Mouse (Mus musculus) lung, embryonic 14.5 days (tissue): ENCODE measurements at regions not wholly inside any gene's neighbourhood (a gene's known extent, or its start where the extent isn't known, plus 50 kb on each side); places are given as distances from the start of the nearest gene placed in this dataset.

ENCODE experiments used
- ATAC-seq: fragments of 200-750 bp; cut with Nextera tagmentation; 2 replicates; pipeline ENCODE4 v1.8.0; 2017; ENCODE audit warnings: mild to moderate bottlenecking, moderate TSS enrichment, moderate library complexity; ENCODE audit not compliant: insufficient read depth
- DNase-seq: peaks from one replicate; pipeline ENCODE4 v3.0.0-alpha.2; 2015
- H3K27ac ChIP-seq: fragments of 300-500 bp; sonication (generic); 2 replicates; pipeline ENCODE4 v1.5.1; 2014; ENCODE audit warnings: low read depth, mild to moderate bottlenecking, moderate library complexity
- H3K27me3 ChIP-seq: fragments of 300-500 bp; sonication (generic); 2 replicates; pipeline ENCODE4 v1.6.1; 2014; ENCODE audit warnings: low read length, control low read depth; ENCODE audit not compliant: insufficient read depth
- H3K36me3 ChIP-seq: fragments of 300-500 bp; sonication (generic); 2 replicates; pipeline ENCODE4 v1.6.1; 2014; ENCODE audit warnings: control low read depth; ENCODE audit not compliant: insufficient read depth
- H3K4me1 ChIP-seq: fragments of 300-500 bp; sonication (generic); 2 replicates; pipeline ENCODE4 v1.6.1; 2014; ENCODE audit warnings: antibody characterized with exemption, control low read depth; ENCODE audit not compliant: insufficient read depth
- H3K4me2 ChIP-seq: fragments of 300-500 bp; sonication (generic); 2 replicates; pipeline ENCODE4 v1.6.1; 2014; ENCODE audit warnings: mild to moderate bottlenecking
- H3K4me3 ChIP-seq: fragments of 300-500 bp; sonication (generic); 2 replicates; pipeline ENCODE4 v1.5.1; 2014; ENCODE audit warnings: low read depth, low read length
- H3K9ac ChIP-seq: fragments of 300-500 bp; sonication (generic); 2 replicates; pipeline ENCODE4 v1.6.1; 2014
- H3K9me3 ChIP-seq: fragments of 300-500 bp; sonication (generic); 2 replicates; pipeline ENCODE4 v1.6.1; 2016; ENCODE audit warnings: low read depth, low read length, control low read depth
- CTCF ChIP-seq: IDR thresholded peaks from 2 replicates; pipeline ENCODE4 v1.5.1; 2016; ENCODE audit warnings: antibody characterized with exemption, low read depth
- WGBS: fragments of 180-500 bp; shearing (Covaris S2); extraction: QIAGEN DNeasy Blood & Tissue Kit; methylation state at CpG from one replicate; pipeline ENCODE4 v1.1.7; 2014; 5-methylcytosine and 5-hydroxymethylcytosine counted together

- DNase-seq = no peak
- H3K9me3 ChIP-seq = no peaks in the 10 kb centered on the region
- TF ChIP-seq CTCF = no peak
- WGBS = 47% methylated on average over 2 of the region's 2 CpGs
- H3K36me3 ChIP-seq = no peaks in the 10 kb centered on the region
- no peak overlapping the region for H3K9ac ChIP-seq
- no peak for ATAC-seq
- H3K27ac ChIP-seq = no peak overlapping the region
- H3K4me1 ChIP-seq = no peaks in the 10 kb centered on the region
- no peak overlapping the region for H3K4me2 ChIP-seq
- no peaks in the 10 kb centered on the region for H3K27me3 ChIP-seq
- H3K4me3 ChIP-seq = no peak overlapping the region
Observed at GRCm38 (mm10) chr17:52268792-52269191, 333.7 kb upstream of the Kcnh8 start.

DNA sequence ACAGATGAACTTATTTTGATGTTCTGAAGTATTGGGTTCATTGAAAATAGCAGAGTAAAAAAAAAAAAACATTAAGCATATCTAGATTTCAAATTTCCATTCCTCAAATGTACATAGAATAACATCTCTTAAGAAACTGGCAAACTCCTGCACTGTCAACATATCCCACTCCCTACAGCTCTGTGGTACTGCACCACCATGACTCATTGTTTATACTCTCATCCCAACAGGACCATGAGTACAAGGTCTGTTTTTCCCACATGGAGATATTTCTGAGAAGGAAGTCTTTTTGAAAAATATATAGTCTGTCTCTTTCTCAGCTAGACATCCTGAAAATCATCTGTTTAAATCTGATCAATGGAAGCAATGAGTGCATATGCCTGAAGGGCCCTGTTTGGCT, 351.2 kb upstream of the Kcnh8 start:
- no peak for TF ChIP-seq CTCF
- Histone ChIP-seq H3K9ac (no peak overlapping the region), H3K9me3 (no peaks in the 10 kb centered on the region; the same call in 1 of the 2 replicates), H3K4me2 (no peak overlapping the region), H3K27ac (no peak overlapping the region), H3K36me3 (no peaks in the 10 kb centered on the region), H3K4me3 (no peak overlapping the region), H3K27me3 (no peaks in the 10 kb centered on the region), H3K4me1 (no peaks in the 10 kb centered on the region)
- DNase-seq (no peak), ATAC-seq (no peak)

DNA sequence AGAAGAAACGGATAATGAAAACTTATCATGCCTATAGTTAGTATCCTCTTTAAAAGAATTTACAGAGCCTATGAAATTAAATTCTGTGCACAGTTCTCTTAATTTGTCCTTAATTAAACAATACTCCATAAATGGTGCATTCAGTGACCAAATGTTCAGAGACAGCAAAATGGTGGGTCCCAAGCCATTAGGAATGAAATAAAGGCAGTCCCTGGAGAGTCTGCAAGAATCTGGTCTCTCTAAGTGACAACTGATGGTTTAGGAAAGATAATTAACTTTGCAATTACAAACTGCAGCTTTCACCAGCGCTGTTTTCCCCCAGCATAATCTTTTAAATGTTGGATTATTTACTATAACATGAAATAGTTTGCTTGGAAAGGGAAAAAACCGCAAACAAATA, 376.9 kb upstream of the Kcnh8 start:
- no peaks in the 10 kb centered on the region for H3K4me1 ChIP-seq
- H3K4me3 ChIP-seq = no peak overlapping the region
- H3K36me3 ChIP-seq = no peaks in the 10 kb centered on the region
- H3K4me2 ChIP-seq = no peak overlapping the region
- H3K27ac ChIP-seq = no peak overlapping the region
- H3K9ac ChIP-seq = no peak overlapping the region
- DNase-seq (no peak), ATAC-seq (no peak)
- no peaks in the 10 kb centered on the region for H3K27me3 ChIP-seq
- H3K9me3 ChIP-seq = no peaks in the 10 kb centered on the region
- 72% methylated on average over 3 of the region's 3 CpGs for WGBS
- no peak for TF ChIP-seq CTCF

DNA sequence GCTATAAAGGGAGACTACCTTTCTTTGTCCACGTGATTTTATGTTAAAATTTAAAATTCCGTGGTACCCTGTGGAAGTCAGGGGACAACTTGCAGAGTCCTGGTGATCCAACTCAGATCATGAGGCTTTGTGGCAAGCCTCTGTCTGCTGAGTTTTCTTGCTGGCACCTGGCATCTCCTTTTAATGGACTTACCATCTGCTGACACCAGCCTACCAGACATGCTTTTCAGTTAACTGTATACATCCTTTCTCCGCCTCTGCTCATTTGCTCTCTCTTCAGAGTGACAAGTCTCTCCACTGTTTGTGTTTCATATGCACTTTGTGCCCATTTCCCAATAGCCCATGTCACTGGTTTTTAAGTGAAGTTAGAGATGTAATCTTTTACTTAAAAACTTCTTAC, 382.1 kb upstream of the Kcnh8 start:
- ATAC-seq = no peak
- Histone ChIP-seq H3K27me3 (no peaks in the 10 kb centered on the region), H3K4me3 (no peak overlapping the region), H3K36me3 (no peaks in the 10 kb centered on the region), H3K9me3 (no peaks in the 10 kb centered on the region), H3K4me2 (no peak overlapping the region), H3K4me1 (no peaks in the 10 kb centered on the region), H3K9ac (no peak overlapping the region), H3K27ac (no peak overlapping the region)
- no peak for DNase-seq
- no peak for TF ChIP-seq CTCF
- WGBS = 82% methylated on average over 3 of the region's 3 CpGs

DNA sequence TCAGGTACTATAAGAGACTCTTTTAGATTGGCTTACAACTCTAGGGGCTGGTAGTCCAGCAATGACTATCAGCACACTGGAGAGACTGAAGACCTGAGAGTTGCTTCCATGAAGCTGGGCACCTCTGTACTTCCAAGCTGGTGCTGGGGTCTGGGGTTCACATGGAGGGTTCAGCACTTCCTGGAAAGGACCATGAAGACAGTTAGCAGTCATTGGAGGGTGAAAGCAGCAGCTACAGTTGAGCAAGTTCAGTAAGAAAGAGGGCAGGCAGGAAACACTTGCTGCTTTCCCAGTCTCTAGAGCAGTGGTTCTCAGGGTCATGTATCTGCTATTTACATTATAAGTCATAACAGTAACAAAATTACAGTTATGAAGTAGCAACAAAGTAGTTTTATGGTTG, 384.3 kb upstream of the Satb1 start:
- ATAC-seq (no peak), DNase-seq (no peak)
- Histone ChIP-seq H3K4me1 (no peaks in the 10 kb centered on the region), H3K27ac (no peak overlapping the region), H3K4me3 (no peak overlapping the region), H3K27me3 (no peaks in the 10 kb centered on the region), H3K4me2 (no peak overlapping the region), H3K9me3 (no peaks in the 10 kb centered on the region), H3K36me3 (no peaks in the 10 kb centered on the region), H3K9ac (no peak overlapping the region)
- TF ChIP-seq CTCF = no peak

DNA sequence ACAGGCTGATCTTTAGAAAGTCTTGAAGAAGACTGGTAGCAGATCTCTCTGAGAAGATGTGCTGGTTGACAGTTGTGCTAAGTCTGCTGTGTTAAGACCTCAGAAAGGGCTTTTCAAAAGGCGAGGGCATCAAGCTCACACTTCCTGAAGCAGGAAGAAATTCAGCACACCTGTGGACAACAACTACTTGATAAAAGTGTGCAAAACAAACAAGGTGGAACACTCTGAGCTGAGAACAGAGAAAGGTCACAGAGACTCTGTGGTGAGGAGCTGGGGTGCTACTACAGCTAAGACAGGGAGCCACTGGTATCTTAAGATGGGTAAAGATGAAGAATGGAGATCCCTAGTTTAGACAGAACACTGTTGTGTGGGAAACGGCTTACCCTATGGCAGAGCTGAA, 379.9 kb upstream of the Satb1 start:
- 70% methylated on average over 2 of the region's 2 CpGs for WGBS
- Histone ChIP-seq H3K4me3 (no peak overlapping the region), H3K4me2 (no peak overlapping the region), H3K9me3 (no peaks in the 10 kb centered on the region), H3K27ac (no peak overlapping the region), H3K27me3 (no peaks in the 10 kb centered on the region), H3K36me3 (no peaks in the 10 kb centered on the region), H3K9ac (no peak overlapping the region), H3K4me1 (no peaks in the 10 kb centered on the region)
- DNase-seq = no peak
- no peak for ATAC-seq
- TF ChIP-seq CTCF = no peak

- DNase-seq = no peak
- no peak for ATAC-seq
- H3K36me3 ChIP-seq = no peaks in the 10 kb centered on the region
- no peak overlapping the region for H3K9ac ChIP-seq
- 67% methylated on average over 6 of the region's 6 CpGs for WGBS
- no peaks in the 10 kb centered on the region for H3K9me3 ChIP-seq
- no peaks in the 10 kb centered on the region for H3K27me3 ChIP-seq
- no peak overlapping the region for H3K27ac ChIP-seq
- no peak overlapping the region for H3K4me2 ChIP-seq
- H3K4me1 ChIP-seq = no peaks in the 10 kb centered on the region
- no peak overlapping the region for H3K4me3 ChIP-seq
- no peak for TF ChIP-seq CTCF
Observed at GRCm38 (mm10) chr17:52210483-52210882, 377.4 kb upstream of the Satb1 start.

- Histone ChIP-seq H3K36me3 (no peaks in the 10 kb centered on the region), H3K4me2 (no peak overlapping the region), H3K9me3 (no peaks in the 10 kb centered on the region), H3K4me3 (no peak overlapping the region), H3K27ac (no peak overlapping the region), H3K4me1 (no peaks in the 10 kb centered on the region), H3K27me3 (no peaks in the 10 kb centered on the region), H3K9ac (no peak overlapping the region)
- ATAC-seq (no peak), DNase-seq (no peak)
- WGBS = 77% methylated on average over 4 of the region's 4 CpGs
- TF ChIP-seq CTCF = no peak
Observed at GRCm38 (mm10) chr17:52197731-52198130, 364.6 kb upstream of the Satb1 start.
